Mouse (Mus musculus) retina, adult 2 months (tissue): ENCODE measurements around the gene Arhgdia.
"Not testable (repeated sequence)": the region's sequence is repeated elsewhere in the genome, so short reads cannot be mapped to it uniquely, and the experiment has no call there.

ENCODE experiments used
- DNase-seq: peaks from one replicate; pipeline ENCODE4 v3.0.0-alpha.2; 2012; ENCODE audit warnings: low read depth, low spot score

Arhgdia gene

DNA sequence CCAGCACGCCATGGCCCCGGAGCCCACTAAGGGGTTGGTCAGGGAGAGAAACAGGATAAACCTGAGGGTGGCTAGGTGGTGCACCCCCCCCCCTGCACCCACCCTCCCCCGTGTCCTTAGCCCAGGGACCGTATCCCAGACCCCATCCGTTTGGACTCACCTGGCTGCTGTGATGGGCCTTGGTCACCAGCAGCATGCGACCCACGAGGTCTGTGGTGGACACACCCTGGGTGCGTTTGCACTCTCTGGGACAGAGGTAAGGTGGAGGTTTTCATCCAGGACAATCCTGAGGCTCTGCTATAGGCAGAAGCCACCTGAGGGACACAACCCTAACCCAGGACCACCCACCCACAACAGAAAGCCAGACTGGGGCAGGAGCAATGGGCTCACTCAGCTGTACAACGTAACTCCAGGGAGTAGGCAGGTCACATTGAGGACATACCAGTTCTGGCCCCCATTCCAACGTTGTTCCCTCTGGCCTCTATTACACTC is 32.1 kb upstream of the Arhgdia start:
- no peak for DNase-seq

DNA sequence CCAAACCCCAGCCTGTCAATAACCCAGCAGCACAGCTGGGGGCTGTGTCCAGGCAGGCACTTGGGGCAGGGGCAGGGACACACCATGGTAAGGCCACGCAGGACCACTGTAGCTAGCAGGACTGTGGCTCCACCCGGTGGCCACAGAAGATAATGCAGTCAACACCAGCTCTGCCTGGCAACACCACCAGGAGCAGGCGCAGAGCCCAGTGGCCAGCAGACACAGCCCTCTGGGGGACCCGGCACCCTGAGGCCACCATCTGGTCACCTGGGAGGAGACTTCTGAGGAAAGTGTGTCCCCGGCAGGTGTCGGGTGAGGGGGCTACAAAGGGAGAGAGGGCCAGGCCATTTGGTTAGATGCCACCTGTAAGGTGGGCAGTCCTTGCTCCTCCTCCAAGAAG is 31.3 kb upstream of the Arhgdia start:
- no peak for DNase-seq

DNA sequence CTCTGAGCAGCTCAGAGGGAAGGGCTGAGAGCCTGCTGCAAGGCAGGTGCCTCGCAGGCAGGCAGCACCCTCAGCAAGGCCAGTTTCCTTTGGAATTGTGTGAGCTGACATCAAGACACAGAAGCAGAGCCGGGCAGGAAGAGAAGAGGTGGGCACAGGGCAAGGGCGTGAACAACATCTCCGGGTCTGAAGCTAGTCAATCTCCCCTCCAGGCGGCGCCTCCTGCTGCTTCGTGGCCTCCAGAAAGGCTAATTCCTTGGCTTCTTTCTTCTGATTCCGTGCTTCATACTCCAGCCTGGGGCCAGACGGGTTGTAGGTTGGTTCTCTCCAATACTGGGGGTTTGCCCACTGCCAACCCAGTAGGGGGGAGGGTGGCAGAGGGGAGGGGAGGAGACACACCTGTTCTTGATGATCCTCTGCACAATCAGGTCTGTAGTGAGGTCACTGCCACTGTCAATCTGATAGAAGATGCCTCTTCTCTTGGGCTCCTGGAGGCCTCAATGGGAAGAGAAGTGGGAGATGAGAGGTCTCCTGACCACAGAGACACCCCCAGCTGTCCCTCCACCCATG is 29.1 kb upstream of the Arhgdia start:
- DNase-seq: no peak

DNA sequence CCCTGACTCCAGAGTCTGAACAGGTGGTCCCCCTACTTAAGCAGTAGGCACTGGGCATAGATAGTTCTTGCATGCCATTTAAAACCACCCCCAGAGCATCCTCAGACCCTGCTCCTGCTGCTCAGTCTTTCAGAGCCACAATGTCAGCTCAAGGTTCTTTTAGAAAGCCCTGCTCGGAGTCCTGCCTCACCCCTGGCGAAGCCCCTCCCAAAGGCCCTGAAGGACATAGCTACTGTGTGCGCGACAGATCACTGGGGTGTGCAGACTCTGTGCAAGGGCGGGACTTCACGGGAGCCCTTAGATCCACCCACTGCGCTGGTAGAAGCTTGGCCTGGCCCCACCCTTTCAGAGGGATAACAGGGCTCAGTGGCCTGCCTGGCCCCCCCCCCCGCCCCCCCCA is 27.8 kb upstream of the Arhgdia start:
- DNase-seq: no peak

DNA sequence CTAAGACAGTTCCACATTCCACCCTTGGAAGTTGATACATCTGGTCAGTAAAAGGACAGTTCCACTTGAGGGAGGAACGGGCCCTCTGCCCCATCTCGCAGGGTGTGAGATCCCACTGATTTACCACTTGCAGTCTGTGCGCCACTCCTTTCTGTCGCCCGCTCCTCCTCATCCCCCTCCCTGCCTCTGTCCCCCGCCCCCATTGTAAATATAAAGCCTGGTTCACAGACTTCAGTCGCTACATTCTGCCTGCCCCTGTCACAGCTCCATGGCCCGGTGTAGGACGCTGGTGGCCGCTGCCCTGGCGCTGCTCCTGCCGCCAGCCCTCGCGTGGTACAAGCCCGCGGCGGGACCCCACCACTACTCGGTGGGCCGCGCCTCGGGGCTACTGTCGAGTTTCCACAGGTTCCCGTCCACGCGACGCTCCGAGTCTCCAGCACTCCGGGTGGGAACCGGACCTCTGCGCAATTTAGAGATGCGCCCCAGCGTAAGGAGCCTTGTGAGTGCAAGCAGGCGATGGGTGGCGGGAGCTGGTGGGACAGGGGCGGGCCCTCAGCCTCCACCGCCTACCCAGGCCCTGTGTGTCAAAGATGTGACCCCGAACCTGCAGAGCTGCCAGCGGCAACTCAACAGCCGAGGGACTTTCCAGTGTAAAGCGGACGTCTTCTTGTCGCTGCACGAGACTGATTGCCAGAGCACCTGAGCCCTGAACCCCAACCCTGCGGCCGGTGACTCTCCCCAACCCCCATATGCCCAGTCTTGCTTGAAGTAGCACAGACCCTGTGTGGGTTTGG is 27.0 kb upstream of the Arhgdia start, which contains the start of gene Npb:
Npb (plus strand) TSS at position 237 of the 794 bp plus-strand sequence.
- no peak for DNase-seq

DNA sequence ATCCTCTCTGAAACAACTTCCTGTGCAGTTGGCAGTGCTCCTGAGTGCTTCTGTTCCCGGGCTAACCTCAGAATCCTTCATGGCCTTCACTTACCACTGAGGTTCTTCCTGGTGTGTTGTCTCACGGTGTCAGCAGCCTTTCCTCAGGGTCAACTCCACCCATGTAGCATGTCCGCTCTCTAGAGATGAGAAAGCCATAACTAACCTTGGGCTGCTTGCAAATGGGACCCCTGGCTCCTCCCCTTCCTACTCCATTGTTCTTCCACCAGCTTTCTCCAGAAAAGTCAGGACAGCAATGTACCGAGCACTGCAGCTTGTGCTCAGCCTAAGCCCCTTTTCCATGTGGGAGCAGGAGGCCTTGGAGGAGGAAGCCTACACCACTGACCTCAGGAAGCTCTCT is 25.3 kb upstream of the Arhgdia start:
- no peak for DNase-seq

DNA sequence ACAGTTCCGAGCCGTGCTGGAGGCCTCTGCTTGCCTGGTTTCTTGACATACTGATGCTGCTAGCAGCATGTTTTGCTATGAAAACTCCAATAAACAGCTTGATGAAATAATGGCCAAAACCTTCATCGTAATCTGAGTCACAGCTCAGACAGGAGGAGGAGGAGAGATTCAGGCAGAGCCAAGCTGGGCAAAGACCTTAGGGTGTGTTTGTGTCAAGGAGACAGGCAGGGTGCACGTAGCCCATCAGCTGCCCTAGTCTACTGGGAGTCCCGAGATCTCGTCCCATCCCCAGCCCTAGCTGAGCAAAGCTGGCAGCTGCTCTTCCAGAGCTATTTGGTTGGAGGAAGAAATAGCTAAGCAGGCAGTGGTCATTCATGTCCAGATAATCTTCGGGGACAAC is 24.2 kb upstream of the Arhgdia start:
- no peak for DNase-seq

DNA sequence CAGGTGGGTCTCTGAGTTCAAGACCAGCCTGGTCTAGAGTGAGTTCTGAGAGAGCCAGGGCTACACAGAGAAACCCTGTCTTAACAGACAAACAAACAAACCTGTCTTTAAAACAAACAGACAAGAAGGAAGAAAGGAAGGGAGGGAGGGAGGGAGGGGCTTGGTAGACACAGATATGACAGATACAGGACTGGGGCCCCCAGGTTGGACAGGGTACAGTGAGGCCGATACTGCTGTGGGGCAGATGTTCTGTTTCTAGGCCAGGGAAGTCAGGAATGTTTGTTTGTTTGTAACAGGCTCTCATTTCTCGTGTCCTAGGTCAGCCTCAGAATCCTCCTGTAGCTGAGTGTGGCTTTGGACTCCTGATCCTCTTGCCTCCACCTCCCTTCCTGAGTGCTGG is 22.1 kb upstream of the Arhgdia start:
- no peak for DNase-seq

DNA sequence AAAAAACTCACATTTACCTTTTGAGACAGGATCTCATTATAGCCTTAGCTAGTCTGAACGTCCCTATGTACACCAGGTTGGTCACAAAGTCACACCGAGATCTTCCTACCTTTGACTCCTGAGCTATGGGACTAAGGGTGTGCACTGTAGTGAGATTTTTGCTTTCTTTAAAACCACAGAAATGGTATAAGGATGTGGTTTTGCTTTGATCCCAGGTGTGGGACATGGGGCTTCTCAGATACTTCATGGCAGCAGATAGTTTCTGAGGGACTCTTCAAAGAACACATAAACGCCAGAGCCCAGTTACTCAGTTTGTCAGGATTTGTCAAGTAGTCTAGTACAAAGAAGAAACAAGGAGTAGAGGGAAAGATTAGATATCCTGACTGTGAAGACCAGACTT is 19.3 kb upstream of the Arhgdia start:
- DNase-seq: no peak

DNA sequence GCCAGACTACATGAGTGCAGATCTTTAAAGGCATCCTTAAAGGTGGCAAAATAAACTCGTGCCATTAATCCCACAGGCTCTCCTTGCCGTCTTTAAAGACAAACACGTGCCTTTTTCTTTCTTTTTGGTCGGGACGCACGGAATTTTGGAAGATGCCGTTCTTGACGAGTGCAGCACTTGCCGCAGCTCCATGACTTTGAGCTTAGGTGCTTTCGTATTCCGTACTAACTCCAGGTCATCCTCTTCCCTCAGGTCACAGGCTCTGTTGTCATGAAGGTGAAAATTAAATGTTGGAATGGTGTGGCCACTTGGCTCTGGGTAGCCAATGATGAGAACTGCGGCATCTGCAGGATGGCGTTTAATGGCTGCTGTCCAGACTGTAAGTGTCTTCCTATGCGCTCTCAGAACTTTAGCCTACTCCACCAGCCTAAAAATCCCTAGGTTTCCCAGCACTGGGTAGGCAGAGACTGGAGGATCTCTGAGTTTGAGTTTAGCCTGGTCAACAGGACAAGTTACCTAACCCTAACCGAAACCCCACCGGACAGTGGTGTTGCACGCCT is 17.6 kb upstream of the Arhgdia start:
- DNase-seq: no peak

DNA sequence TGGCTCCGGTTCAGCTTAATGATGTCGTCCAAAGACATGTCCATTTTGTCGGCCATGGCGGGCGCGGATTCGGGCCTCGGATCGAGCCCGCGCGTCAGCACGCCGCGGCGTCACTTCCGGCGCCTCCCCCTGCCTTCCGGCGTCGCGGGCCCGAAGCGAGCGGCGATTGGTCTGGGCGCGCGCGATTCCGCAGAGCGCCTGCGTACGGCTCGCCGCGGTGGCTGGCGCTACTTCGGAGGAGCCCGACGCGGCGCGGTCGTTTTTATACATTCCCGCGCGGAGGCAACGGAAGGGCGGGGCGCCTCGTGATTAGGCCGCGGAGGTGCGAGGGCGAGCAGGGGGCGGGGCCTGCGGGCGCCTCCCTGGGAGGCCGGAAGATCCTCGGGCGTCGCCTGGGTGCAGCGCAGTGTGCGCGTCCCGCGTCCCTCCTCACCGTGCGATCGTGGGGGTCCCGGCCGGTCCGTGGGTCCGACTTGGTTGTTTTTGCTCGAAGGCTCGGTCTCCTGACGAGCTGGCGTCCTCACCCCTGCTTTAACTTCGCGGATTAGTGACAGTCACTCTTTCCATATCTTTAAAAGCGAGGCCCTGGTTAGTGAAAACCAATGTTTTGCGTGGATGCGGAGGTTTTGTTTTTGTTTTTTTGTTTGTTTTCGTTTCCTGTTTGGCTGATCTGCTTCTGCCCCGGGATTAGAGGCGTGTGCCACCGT is 17.0 kb upstream of the Arhgdia start, which contains the start of the genes Alyref and Anapc11:
Alyref (minus strand) TSS at position 83 of the 707 bp plus-strand sequence.
Anapc11 (plus strand) TSS at position 139 of the 707 bp plus-strand sequence.
- DNase-seq: peak; percentile 83

DNA sequence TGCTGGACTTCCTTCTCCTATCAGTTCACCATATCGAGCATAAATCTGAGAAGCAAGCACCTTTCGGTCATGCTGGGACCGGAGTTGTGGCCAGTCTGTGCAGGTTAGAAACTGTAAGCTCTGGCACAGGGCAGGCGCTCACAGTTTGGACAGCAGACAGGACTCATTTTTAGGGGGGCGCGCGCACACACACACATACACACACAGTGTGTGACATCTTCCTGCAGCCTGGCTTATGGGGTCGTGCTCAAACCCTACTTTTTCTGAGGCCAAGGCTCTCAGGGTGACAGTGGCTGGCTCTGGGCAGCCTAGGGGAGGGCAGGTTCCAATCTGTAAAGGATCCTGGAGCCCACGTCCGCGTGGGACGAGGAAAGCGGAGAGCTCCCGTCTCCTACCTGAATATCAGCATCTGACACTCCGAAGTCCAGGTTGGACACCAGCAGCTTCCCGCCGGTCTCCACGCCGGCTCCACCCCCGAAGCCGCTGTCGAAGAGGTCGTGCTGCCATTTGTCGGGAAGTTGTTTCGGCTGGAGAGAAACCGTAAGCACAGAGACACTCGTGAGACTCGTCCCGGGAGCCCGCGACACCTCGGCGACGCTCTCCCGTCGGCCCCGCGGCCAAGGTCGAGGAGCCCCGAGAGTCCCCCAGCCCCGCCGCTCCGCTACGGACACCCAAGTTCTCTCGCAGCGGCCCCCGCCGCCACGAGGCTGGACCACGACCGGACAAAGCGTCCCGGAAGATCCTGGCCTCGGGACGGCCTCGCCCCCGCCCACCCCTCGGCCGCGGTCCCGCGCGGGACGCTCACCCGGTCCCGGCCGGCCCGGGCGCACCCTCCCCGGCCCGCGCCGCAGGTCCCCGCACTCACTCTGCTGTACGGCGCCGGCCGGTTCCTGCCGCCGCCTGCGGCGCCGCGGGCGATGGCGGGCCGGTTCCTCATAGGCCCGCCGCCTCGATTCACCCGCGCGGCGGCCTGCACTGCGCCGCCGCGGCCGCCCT is 16.1 kb upstream of the Arhgdia start:
- no peak for DNase-seq

DNA sequence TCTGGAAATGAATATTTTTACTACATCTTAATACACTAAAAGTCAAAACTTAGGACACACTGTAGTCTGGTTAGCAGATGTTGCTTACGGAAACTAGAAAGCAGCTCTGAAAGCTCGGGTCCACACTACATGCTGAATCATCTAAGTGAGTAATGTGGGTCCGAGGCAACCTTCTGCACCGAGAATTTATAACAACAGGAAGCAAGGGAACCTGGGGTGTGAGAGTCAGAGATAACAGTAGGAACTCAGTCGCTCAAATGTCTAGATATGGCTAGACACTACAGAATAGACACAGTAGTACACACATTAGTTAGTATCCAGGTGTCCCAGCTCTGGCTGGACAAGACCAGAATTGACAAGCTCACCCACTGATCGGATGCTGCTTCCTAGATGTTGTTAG is 7.1 kb upstream of the Arhgdia start:
- no peak for DNase-seq

DNA sequence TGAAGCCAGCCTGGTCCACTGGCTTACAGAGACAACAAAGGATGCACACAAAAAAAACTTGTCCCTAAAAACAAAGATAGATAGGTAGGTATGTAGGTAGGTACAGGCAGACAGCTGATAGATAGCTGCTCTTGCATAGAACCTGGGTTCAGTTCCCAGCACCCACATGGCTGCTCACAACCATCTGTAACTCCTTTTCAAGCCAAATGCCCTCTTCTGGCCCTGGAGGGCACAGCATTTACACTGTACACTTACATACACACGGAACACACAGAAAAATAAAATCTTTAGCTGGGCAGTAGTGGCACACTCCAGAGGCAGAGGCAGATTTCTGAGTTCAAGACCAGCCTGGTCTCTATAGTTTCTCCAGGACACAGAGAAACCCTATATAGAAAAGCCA is 2.5 kb upstream of the Arhgdia start:
- no peak for DNase-seq

DNA sequence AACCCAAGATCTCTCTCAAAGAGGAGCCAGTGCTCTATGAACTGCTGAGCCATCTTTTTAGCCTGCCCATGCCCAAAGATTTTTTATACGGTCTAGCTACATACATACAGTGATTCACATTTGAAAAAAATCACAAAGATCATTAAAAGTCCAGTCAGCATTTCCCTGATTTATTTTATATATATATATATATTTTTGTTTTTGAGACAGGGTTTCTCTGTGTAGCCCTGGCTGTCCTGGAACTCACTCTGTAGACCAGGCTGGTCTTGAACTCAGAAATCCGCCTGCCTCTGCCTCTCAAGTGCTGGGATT is 1.5 kb upstream of the Arhgdia start:
- DNase-seq: not testable (repeated sequence)

DNA sequence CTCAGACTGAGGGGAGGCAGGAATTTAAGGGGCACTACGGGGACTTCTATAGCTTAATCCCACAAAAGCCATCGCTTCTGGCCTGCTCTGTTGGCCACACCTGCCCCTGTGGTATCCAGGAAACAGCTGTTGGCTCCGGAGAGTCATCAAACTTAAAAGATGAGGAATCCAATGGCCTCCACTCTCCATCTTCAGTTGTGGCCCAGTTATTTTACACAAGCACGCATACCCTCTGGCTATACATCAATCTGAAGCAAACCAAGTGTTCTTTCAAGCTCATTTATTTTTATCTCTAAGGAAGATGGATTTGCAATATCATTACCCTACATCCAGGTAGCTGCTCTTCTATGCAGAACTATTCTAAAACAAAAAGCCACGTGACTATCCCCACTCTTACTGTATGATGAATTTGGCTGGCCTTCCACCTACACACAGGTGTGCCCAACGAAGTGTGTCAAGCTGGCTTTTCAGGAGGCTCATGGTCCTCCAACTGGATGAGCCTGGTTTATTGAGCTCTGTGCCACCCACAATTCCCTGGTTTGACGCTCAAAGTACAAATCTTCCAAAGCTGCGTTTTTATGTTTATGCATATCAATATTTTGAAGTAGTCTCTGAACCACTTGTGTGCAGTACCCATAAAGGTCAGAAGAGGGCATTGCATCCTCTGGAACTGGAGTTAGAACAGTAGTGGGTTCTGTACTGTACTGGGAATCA is 1.0 kb upstream of the Arhgdia start:
- DNase-seq: no peak

DNA sequence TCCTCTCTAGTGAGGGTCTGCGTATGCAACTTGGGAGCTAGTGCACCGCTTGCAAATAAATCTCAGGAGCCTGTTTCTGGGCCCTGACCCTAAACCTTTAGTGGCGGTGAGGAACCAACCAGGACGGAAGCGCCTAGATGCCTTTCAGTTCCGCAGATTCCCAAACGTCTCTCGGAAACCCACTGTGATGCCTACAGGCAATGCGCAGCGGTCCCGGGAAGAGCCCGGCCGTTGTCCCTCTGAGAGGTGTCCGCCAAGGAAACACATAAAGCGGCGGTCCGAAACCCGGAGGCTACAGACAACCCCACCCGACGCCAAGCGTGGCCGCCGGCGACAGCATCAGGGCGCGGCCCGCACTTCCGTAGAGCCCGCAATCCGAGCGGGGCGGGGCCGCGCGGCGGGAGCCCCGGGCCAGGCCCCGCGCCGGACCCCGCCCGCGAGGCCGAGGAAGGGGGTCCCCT is 523 bp downstream of the Arhgdia start:
- DNase-seq: no peak

DNA sequence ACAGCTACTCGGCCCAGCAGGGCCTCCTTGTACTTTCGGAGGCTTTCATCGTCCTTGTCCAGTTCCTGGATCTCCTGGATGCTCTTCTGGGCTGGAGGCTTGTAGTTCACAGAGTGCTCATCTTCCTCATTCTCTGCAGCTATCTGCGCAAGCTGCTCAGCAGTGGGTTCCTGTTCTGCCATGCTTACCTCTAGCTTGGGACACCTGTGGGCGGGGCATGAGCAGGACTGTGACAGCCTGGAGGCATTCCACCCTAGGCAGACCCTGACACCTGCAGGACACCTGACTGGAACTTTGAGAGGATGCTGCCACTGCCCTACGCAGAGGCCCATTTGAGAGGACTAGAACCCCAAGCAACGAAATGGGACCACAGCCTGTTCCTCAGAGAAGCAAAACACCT is 1.2 kb downstream of the Arhgdia start:
- no peak for DNase-seq

DNA sequence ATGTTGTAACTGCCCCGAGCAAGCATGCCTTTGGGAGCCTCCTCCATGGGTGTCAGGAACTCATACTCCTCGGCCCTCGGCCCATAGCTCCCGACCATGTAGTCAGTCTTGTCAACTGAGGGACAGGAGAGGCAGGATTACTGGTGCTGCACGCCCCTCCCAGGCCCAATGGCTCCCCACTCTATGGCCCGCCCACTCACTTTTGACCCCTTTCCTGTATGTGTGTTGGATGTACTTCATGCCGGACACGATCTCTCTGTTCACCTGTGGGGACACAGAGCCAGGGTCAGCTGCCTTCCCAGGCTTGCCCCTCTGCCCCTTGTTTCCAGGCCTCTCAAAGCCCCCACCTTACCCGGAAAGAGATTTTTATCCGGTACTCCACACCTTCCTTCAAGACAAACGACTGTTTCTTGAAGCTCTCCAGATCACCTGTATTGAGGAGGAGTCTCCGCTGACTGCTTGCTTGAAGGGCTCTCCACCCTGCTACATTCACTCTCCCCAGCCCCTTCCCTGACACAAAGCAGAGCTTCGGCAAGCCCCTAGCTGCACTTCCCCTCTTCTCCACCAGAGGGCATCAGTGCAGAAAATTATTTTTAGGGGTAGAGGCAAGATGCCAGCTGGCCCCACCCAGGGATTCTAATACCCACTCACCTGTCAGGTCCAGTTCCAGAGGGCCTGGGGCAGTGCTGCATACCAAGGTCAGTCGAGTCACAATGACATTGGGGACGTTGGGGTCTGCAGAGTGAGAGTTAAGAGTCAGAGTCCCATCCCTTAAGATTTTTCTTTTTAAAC is 1.9 kb downstream of the Arhgdia start:
- no peak for DNase-seq
